Mouse (Mus musculus) heart, embryonic 16.5 days (tissue): ENCODE results near the gene Gnl3l. TPM values are rescaled to one million over a fixed set of nuclear protein-coding genes. Genes with fewer than 3 reads are reported as not detected.

Experiments used
- ATAC-seq: fragments of 200-750 bp; cut with Nextera tagmentation; replicated peaks from 2 replicates; pipeline ENCODE4 v1.8.0; 2017; ENCODE audit warnings: moderate number of reproducible peaks; ENCODE audit not compliant: insufficient read depth, low FRiP score; ENCODE audit errors: extremely low read depth
- H3K27ac ChIP-seq: fragments of 300-500 bp; sonication (generic); 2 replicates; pipeline ENCODE4 v1.5.1; 2014; ENCODE audit warnings: mild to moderate bottlenecking, low read length, control low read depth, moderate library complexity
- H3K27me3 ChIP-seq: fragments of 300-500 bp; sonication (generic); 2 replicates; pipeline ENCODE4 v1.6.1; 2014; ENCODE audit warnings: low read length, mixed read lengths; ENCODE audit not compliant: control insufficient read depth, insufficient read depth
- H3K36me3 ChIP-seq: fragments of 300-500 bp; sonication (generic); 2 replicates; pipeline ENCODE4 v1.6.1; 2014; ENCODE audit not compliant: control insufficient read depth, insufficient read depth
- H3K4me1 ChIP-seq: fragments of 300-500 bp; sonication (generic); 2 replicates; pipeline ENCODE4 v1.6.1; 2014; ENCODE audit warnings: low read length, mixed read lengths; ENCODE audit not compliant: control insufficient read depth, insufficient read depth
- H3K4me2 ChIP-seq: fragments of 300-500 bp; sonication (generic); 2 replicates; pipeline ENCODE4 v1.6.1; 2014; ENCODE audit warnings: low read depth, mild to moderate bottlenecking, control low read depth, low read length
- H3K4me3 ChIP-seq: fragments of 300-500 bp; sonication (generic); 2 replicates; pipeline ENCODE4 v1.5.1; 2014; ENCODE audit warnings: mild to moderate bottlenecking, control low read depth, low read length
- H3K9ac ChIP-seq: fragments of 300-500 bp; sonication (generic); 2 replicates; pipeline ENCODE4 v1.6.1; 2014; ENCODE audit warnings: low read length, control low read depth
- H3K9me3 ChIP-seq: fragments of 300-500 bp; sonication (generic); replicated peaks from 2 replicates; pipeline ENCODE4 v1.6.1; 2016; ENCODE audit warnings: low read length; ENCODE audit not compliant: control insufficient read depth
- WGBS: fragments of 180-500 bp; shearing (Covaris S2); extraction: QIAGEN DNeasy Blood & Tissue Kit; methylation state at CpG from one replicate; pipeline ENCODE4 v1.1.7; 2014; 5-methylcytosine and 5-hydroxymethylcytosine counted together
- polyA plus RNA-seq: library from polyadenylated mRNA; unstranded; fragments of >200 nt; fragmentation: Nextera tagmentation; extraction: Ambion mirVana; gene quantifications from 2 replicates; pipeline ENCODE4 v1.2.1, GENCODE M21; 2015

Gnl3l gene
- 19.0 and 21.4 TPM in 2 replicates for polyA plus RNA-seq

DNA sequence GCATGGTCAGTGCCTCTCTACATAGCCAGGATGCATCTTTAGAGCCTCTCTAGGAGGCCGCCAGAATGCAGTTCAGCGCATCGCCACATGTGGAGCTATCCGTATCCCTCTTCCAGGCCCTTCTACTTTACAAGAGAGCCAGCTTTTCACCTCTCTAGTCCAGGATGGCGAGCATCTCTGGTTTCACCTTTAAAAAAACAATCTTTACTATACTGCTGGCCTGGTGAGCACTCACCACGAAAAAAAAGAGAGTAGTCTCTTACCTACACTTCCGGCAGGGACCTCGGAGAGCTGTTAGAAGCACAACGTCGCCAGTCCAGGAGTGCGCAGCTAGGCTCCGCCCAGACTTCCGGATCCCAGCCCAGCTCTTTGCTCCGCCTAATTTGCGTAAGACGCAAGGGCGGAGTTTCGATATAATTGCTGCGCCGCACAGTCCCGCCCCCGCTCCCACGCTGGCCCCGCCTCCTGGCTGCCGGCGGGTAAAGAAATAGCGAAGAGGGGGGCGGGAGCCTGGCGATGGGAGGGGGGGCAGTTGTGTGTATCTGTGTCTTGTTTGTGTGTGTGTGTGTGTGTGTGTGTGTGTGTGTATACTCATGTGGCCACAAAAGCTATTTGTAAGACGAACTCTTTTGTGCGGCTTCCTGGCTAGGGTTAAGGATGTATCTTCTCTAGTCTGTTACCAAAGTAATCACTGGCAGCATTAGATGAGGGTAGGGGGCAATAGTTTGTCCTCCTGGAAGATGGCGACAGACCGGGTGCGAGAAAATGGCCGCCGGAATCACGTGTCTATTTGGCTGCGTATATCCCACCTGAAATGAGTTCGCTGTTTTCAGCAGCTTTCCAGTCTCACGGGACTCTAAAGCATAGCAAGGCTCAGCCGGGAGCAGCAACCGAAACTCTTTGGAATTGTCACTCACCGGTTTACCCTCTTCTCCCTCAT is at the start of gene Gnl3l:
Gene Gnl3l (minus strand): TSS at position 385 of the 940 bp plus-strand sequence.
- H3K4me2 ChIP-seq, result peak within 1 kb of the TSS; percentile 71
- WGBS, result 17% methylated on average over 41 of the region's 43 CpGs
- peaks cover 5% of the 10 kb centered on the region; the same call in 1 of the 2 replicates for H3K4me1 ChIP-seq
- H3K9ac ChIP-seq, result peak within 1 kb of the TSS; percentile 62
- peaks cover 3% of the 10 kb centered on the region; the same call in 1 of the 2 replicates for H3K36me3 ChIP-seq
- ATAC-seq, result peak; percentile 99
- peak within 1 kb of the TSS; percentile 65 for H3K4me3 ChIP-seq
- H3K27ac ChIP-seq, result peak within 1 kb of the TSS; percentile 79
- no peaks in the 10 kb centered on the region for H3K27me3 ChIP-seq
- H3K9me3 ChIP-seq, result no peaks in the 10 kb centered on the region; the same call in 1 of the 2 replicates

DNA sequence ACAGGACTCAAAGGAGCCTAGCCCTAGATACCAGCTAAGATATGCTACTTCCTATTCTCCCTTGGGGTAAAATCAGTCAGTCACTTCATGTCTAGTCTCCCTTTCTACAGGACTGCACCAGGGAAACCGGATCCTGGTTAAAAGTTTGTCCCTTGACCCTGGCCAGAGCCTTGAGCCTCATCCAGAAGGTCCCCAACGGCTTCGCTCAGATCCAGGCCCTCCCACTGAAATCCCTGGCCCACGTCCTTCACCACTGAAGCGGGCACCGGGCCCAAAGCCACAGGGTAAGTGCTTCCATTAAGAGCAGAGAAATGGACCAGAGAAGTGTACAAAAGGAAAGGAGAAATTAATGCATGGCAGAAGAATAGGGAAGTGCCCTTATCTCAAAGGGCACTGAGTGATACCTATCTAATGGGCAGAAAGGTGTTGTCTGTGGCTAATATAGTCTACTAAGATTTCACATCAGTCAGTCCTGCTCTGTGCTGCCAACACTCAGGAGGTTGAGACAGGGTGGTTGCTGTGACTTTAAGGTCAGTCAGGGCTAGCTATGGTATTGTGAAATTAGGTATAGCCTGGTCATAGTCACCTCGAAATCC is 49.0 kb upstream of the Gnl3l start:
- Histone ChIP-seq H3K4me1 (no peaks in the 10 kb centered on the region), H3K9me3 (no peaks in the 10 kb centered on the region), H3K4me2 (no peak overlapping the region), H3K4me3 (no peak overlapping the region), H3K36me3 (peaks cover 10% of the 10 kb centered on the region), H3K27me3 (no peaks in the 10 kb centered on the region), H3K27ac (no peak overlapping the region), H3K9ac (no peak overlapping the region)
- ATAC-seq, result no peak
- 85% methylated on average over 7 of the region's 7 CpGs for WGBS

DNA sequence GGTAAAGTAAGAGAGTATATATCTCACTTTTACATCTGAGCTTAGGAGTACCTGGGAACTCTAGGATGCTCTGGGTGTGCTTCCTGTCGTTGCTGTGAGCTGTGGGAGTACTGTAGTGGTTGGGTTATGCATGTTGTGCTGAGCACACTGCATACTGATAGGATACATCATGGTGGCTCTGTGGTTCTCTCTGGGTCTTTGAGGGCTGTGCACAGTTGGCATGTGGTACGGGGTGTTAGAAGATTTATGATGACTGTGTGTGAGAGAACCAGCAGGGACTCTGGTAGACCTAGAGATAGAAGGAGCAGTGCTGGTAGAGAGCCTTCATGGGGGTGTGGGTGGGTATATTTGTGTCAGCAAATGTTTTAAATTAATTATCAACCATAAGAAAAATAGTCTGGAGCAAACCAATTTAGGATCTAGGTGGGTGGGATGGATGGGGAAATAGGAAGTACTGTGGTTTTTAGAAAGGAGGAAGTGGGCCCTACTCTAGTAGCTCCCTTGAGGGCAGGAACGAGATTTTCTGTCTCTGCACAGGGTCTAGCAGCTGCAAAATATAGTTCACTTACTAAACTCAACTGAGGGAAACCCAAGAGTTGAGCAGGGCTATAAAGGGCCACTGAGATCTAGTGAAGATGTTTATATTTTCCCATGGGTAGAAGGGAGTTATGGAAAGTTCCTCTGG is 44.6 kb upstream of the Gnl3l start:
- H3K4me2 ChIP-seq, result no peak overlapping the region
- ATAC-seq, result no peak
- H3K27me3 ChIP-seq, result no peaks in the 10 kb centered on the region
- no peak overlapping the region for H3K27ac ChIP-seq
- no peak overlapping the region for H3K4me3 ChIP-seq
- H3K9me3 ChIP-seq, result no peaks in the 10 kb centered on the region
- no peaks in the 10 kb centered on the region for H3K4me1 ChIP-seq
- no peak overlapping the region for H3K9ac ChIP-seq
- WGBS, result 65% methylated on average over 3 of the region's 3 CpGs
- H3K36me3 ChIP-seq, result no peaks in the 10 kb centered on the region

DNA sequence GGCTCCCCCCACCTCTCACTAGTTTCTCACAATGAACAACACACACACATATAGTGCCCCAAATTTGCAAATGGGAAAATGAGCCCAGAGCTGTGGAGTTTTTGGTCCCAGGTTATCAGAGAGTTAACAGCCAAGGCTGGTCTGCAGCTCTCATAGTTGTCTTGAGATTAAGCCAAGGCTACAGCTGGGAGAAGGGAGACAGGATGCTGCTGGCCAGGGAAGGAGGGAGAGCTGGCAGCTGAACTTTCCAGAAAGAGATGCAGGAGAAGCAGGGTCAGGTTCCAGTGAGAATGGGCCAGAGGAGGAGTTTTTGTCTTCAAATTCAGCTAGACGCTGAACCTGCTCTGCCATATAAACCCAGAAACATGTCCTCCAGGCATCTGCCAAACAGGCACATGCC is 42.2 kb upstream of the Gnl3l start:
- peaks cover 6% of the 10 kb centered on the region for H3K4me1 ChIP-seq
- peak overlapping the region; percentile 7; the same call in 1 of the 2 replicates for H3K27ac ChIP-seq
- H3K9me3 ChIP-seq, result no peaks in the 10 kb centered on the region
- H3K9ac ChIP-seq, result no peak overlapping the region
- H3K4me3 ChIP-seq, result no peak overlapping the region
- ATAC-seq, result no peak
- WGBS, result 72% methylated on average over 1 of the region's 1 CpGs
- H3K4me2 ChIP-seq, result no peak overlapping the region
- H3K36me3 ChIP-seq, result no peaks in the 10 kb centered on the region
- H3K27me3 ChIP-seq, result no peaks in the 10 kb centered on the region

DNA sequence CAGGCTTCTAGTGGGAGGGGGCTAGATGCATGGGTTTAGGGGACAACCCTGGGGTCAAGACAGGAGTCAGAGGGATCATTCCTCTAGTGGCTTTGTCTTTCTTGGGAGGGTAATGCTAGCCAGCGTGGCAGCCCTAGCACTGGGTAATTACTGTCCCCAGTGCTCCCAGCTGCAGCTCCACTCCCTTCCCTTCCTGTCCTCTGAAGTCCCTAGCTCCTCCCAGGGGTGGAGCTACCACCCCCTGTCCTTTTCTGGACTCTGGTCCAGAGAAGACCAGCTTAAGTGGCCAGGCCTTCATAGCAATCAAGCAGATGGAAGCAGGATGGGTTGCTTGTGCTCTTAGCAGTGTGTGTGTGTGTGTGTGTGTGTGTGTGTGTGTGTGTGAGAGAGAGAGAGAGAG is 38.4 kb upstream of the Gnl3l start:
- ATAC-seq, result 0 out of 2 replicates have a peak, but pooled peaks have one; percentile 49
- Histone ChIP-seq H3K4me3 (no peak overlapping the region), H3K9ac (no peak overlapping the region), H3K27me3 (no peaks in the 10 kb centered on the region), H3K9me3 (no peaks in the 10 kb centered on the region), H3K36me3 (no peaks in the 10 kb centered on the region), H3K4me2 (no peak overlapping the region), H3K4me1 (peaks cover 13% of the 10 kb centered on the region), H3K27ac (no peak overlapping the region)
- WGBS, result 25% methylated on average over 1 of the region's 1 CpGs

DNA sequence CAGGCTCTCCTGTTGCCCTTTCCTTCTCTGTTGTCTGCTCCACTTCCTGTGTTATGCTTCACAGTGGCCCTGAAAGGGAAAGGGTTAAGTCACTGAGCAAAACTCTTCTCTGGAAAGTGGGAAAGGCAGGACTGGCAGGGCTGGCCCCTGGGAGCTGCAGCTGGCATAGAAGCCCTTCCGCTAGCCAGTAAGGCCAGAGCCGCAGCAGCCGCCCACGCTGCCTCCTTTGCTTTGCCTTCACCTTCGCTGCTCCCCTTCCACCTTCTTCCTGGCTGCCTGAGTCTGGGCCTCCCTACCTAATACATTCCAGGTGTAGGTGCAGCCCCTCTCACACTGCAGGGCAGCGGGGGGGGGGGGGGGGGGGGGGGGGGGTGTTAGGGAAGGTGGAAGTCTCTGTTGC is 37.4 kb upstream of the Gnl3l start:
- H3K4me2 ChIP-seq, result peak overlapping the region; percentile 26; the same call in 1 of the 2 replicates
- no peak overlapping the region for H3K4me3 ChIP-seq
- ATAC-seq, result no peak
- no peaks in the 10 kb centered on the region for H3K9me3 ChIP-seq
- no peak overlapping the region for H3K9ac ChIP-seq
- peak overlapping the region; percentile 23; the same call in 1 of the 2 replicates for H3K27ac ChIP-seq
- H3K4me1 ChIP-seq, result peaks cover 13% of the 10 kb centered on the region
- H3K36me3 ChIP-seq, result no peaks in the 10 kb centered on the region
- 63% methylated on average over 5 of the region's 6 CpGs for WGBS
- H3K27me3 ChIP-seq, result no peaks in the 10 kb centered on the region

DNA sequence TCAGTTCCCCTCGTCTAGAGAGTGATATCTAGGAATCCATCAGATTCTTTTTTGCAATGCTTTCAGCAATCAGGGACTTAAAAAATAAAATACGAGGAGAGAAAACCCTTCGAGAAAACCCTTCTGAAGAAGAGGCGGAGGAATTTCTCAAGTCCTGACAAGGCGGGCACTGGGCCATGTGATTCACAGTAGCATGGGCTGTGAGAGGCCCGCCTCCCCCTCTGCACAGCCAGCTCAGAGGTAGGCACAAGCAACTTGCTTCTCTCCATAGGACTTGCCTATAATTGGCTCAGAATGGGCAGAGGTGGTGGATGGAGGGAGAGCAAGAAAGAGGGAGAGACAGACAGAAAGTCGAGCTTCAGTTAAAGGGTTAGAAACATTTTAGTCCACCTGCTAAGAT is 33.2 kb upstream of the Gnl3l start:
- no peak for ATAC-seq
- Histone ChIP-seq H3K4me1 (peaks cover 20% of the 10 kb centered on the region), H3K4me2 (no peak overlapping the region), H3K36me3 (no peaks in the 10 kb centered on the region), H3K27me3 (no peaks in the 10 kb centered on the region), H3K27ac (no peak overlapping the region), H3K9ac (no peak overlapping the region), H3K9me3 (no peaks in the 10 kb centered on the region), H3K4me3 (no peak overlapping the region)
- WGBS, result 75% methylated on average over 7 of the region's 7 CpGs

DNA sequence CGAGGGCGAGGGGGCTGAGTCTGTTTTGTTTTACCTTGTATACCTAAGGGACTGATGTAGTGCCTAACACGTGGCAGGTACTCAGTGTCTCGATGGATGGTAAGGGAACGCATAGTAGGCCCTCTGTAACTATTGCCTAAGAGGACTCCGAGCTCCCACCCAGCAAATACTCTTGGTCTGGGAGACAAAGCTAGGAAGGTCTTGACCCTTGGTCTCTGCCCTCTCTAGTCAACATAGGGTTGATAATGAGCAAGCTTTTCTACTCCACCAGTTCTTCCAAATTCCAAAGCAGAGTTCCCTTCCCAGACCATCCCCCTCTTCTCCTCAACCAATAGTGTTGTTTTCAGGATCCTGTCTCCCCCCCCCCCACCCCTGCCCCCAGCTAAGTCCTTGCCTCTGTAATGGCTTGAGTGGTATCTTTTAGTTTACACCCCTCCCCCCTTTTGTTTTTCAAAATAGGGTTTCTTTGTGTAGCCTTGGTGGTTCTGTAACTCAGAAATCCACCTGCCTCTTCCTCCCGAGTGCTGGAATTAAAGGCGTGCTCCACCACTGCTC is 32.6 kb upstream of the Gnl3l start:
- Histone ChIP-seq H3K27ac (no peak overlapping the region), H3K9ac (no peak overlapping the region), H3K4me1 (peaks cover 18% of the 10 kb centered on the region), H3K9me3 (no peaks in the 10 kb centered on the region), H3K4me2 (peak overlapping the region; percentile 63; the same call in 1 of the 2 replicates), H3K4me3 (no peak overlapping the region), H3K27me3 (no peaks in the 10 kb centered on the region), H3K36me3 (no peaks in the 10 kb centered on the region)
- ATAC-seq, result no peak
- WGBS, result 60% methylated on average over 8 of the region's 8 CpGs
